Mouse (Mus musculus): ENCODE measurements at regions not wholly inside any gene's neighbourhood (a gene's known extent, or its start where the extent isn't known, plus 50 kb on each side); places are given as distances from the start of the nearest gene placed in this dataset.

GRCm38 (mm10) chr10:43634371-43635080 lies 56.4 kb downstream of the Cd24a start:
- no peak overlapping the region for H3K27ac ChIP-seq (ENCODE audit: low read depth, low read length)
- no peaks in the 10 kb centered on the region for H3K27me3 ChIP-seq (replicated peaks; ENCODE audit: control insufficient read depth, insufficient read depth, low read length)
- 74% methylated on average over 10 of the region's 10 CpGs for WGBS
- ATAC-seq = no peak
- no peaks in the 10 kb centered on the region for H3K4me1 ChIP-seq (replicated peaks; ENCODE audit: control insufficient read depth, insufficient read depth, low read length)
- H3K36me3 ChIP-seq (ENCODE audit: control insufficient read depth, insufficient read depth) = no peaks in the 10 kb centered on the region
- no peak overlapping the region for H3K9ac ChIP-seq (ENCODE audit: low read depth, low read length)
- no peaks in the 10 kb centered on the region for H3K9me3 ChIP-seq (ENCODE audit: control insufficient read depth)
- H3K4me2 ChIP-seq (replicated peaks; ENCODE audit: low read depth) = no peak overlapping the region
- no peak overlapping the region for H3K4me3 ChIP-seq (ENCODE audit: low read depth, low read length)
- TF ChIP-seq CTCF (IDR thresholded peaks at IDR 0.05; ENCODE audit: low read depth) = no peak

- no peaks in the 10 kb centered on the region for H3K4me1 ChIP-seq (replicated peaks; ENCODE audit: control insufficient read depth, insufficient read depth, low read length)
- H3K36me3 ChIP-seq (ENCODE audit: control insufficient read depth, insufficient read depth) = no peaks in the 10 kb centered on the region
- no peak overlapping the region for H3K4me2 ChIP-seq (replicated peaks; ENCODE audit: low read depth)
- 65% methylated on average over 14 of the region's 14 CpGs for WGBS
- H3K9me3 ChIP-seq (ENCODE audit: control insufficient read depth) = no peaks in the 10 kb centered on the region
- H3K4me3 ChIP-seq (ENCODE audit: low read depth, low read length) = no peak overlapping the region
- H3K27ac ChIP-seq (ENCODE audit: low read depth, low read length) = no peak overlapping the region
- H3K27me3 ChIP-seq (replicated peaks; ENCODE audit: control insufficient read depth, insufficient read depth, low read length) = no peaks in the 10 kb centered on the region
- TF ChIP-seq CTCF (IDR thresholded peaks at IDR 0.05; ENCODE audit: low read depth) = no peak
- no peak overlapping the region for H3K9ac ChIP-seq (ENCODE audit: low read depth, low read length)
- no peak for ATAC-seq
Observed at GRCm38 (mm10) chr10:43641169-43641945, 63.3 kb downstream of the Cd24a start.

GRCm38 (mm10) chr10:43646326-43646725 lies 68.2 kb downstream of the Cd24a start:
- H3K27ac ChIP-seq (ENCODE audit: low read depth, low read length) = no peak overlapping the region

GRCm38 (mm10) chr10:43646965-43647364 lies 68.9 kb downstream of the Cd24a start:
- Histone ChIP-seq H3K9ac (ENCODE audit: low read depth, low read length) (no peak overlapping the region), H3K27me3 (replicated peaks; ENCODE audit: control insufficient read depth, insufficient read depth, low read length) (no peaks in the 10 kb centered on the region), H3K36me3 (ENCODE audit: control insufficient read depth, insufficient read depth) (no peaks in the 10 kb centered on the region), H3K27ac (ENCODE audit: low read depth, low read length) (no peak overlapping the region), H3K4me3 (ENCODE audit: low read depth, low read length) (no peak overlapping the region), H3K4me1 (replicated peaks; ENCODE audit: control insufficient read depth, insufficient read depth, low read length) (no peaks in the 10 kb centered on the region), H3K9me3 (ENCODE audit: control insufficient read depth) (no peaks in the 10 kb centered on the region), H3K4me2 (replicated peaks; ENCODE audit: low read depth) (no peak overlapping the region)
- no peak for ATAC-seq
- TF ChIP-seq CTCF (IDR thresholded peaks at IDR 0.05; ENCODE audit: low read depth) = no peak
- WGBS = 88% methylated on average over 6 of the region's 6 CpGs

More at GRCm38 (mm10) chr10:43646326-43646725, 68.2 kb downstream of the Cd24a start:
- no peak for ATAC-seq
- WGBS = 61% methylated on average over 4 of the region's 4 CpGs
- Histone ChIP-seq H3K27me3 (replicated peaks; ENCODE audit: control insufficient read depth, insufficient read depth, low read length) (no peaks in the 10 kb centered on the region), H3K4me1 (replicated peaks; ENCODE audit: control insufficient read depth, insufficient read depth, low read length) (no peaks in the 10 kb centered on the region), H3K9ac (ENCODE audit: low read depth, low read length) (no peak overlapping the region), H3K4me3 (ENCODE audit: low read depth, low read length) (no peak overlapping the region), H3K4me2 (replicated peaks; ENCODE audit: low read depth) (no peak overlapping the region), H3K36me3 (ENCODE audit: control insufficient read depth, insufficient read depth) (no peaks in the 10 kb centered on the region), H3K9me3 (ENCODE audit: control insufficient read depth) (no peaks in the 10 kb centered on the region)
- no peak for TF ChIP-seq CTCF (IDR thresholded peaks at IDR 0.05; ENCODE audit: low read depth)

- 70% methylated on average over 5 of the region's 5 CpGs for WGBS
- H3K9ac ChIP-seq (ENCODE audit: low read depth, low read length) = no peak overlapping the region
- ATAC-seq = no peak
Observed at GRCm38 (mm10) chr10:43648186-43648585, 70.1 kb downstream of the Cd24a start.

GRCm38 (mm10) chr10:43648815-43649447 lies 70.8 kb downstream of the Cd24a start:
- H3K27ac ChIP-seq (ENCODE audit: low read depth, low read length) = no peak overlapping the region
- H3K36me3 ChIP-seq (ENCODE audit: control insufficient read depth, insufficient read depth) = no peaks in the 10 kb centered on the region
- no peak overlapping the region for H3K4me3 ChIP-seq (ENCODE audit: low read depth, low read length)
- no peaks in the 10 kb centered on the region for H3K27me3 ChIP-seq (replicated peaks; ENCODE audit: control insufficient read depth, insufficient read depth, low read length)
- 54% methylated on average over 6 of the region's 6 CpGs for WGBS
- no peaks in the 10 kb centered on the region for H3K4me1 ChIP-seq (replicated peaks; ENCODE audit: control insufficient read depth, insufficient read depth, low read length)
- H3K9me3 ChIP-seq (ENCODE audit: control insufficient read depth) = no peaks in the 10 kb centered on the region
- no peak for TF ChIP-seq CTCF (IDR thresholded peaks at IDR 0.05; ENCODE audit: low read depth)
- no peak overlapping the region for H3K4me2 ChIP-seq (replicated peaks; ENCODE audit: low read depth)
- ATAC-seq = no peak
- H3K9ac ChIP-seq (ENCODE audit: low read depth, low read length) = no peak overlapping the region

More at GRCm38 (mm10) chr10:43648186-43648585, 70.1 kb downstream of the Cd24a start:
- no peak overlapping the region for H3K27ac ChIP-seq (ENCODE audit: low read depth, low read length)
- H3K4me1 ChIP-seq (replicated peaks; ENCODE audit: control insufficient read depth, insufficient read depth, low read length) = no peaks in the 10 kb centered on the region
- H3K4me2 ChIP-seq (replicated peaks; ENCODE audit: low read depth) = no peak overlapping the region
- no peaks in the 10 kb centered on the region for H3K9me3 ChIP-seq (ENCODE audit: control insufficient read depth)
- H3K4me3 ChIP-seq (ENCODE audit: low read depth, low read length) = no peak overlapping the region
- no peaks in the 10 kb centered on the region for H3K27me3 ChIP-seq (replicated peaks; ENCODE audit: control insufficient read depth, insufficient read depth, low read length)
- H3K36me3 ChIP-seq (ENCODE audit: control insufficient read depth, insufficient read depth) = no peaks in the 10 kb centered on the region
- no peak for TF ChIP-seq CTCF (IDR thresholded peaks at IDR 0.05; ENCODE audit: low read depth)
